Mouse (Mus musculus): ENCODE measurements at regions not wholly inside any gene's neighbourhood (a gene's known extent, or its start where the extent isn't known, plus 50 kb on each side); places are given as distances from the start of the nearest gene placed in this dataset.
"Not testable (repeated sequence)": the region's sequence is repeated elsewhere in the genome, so short reads cannot be mapped to it uniquely, and the experiment has no call there.

GRCm38 (mm10) chr9:88238346-88238745, 88.7 kb upstream of the Nt5e start:
- DNase-seq, result no peak

GRCm38 (mm10) chr9:88240740-88241139, 86.3 kb upstream of the Nt5e start:
- DNase-seq, result no peak

- peak; percentile 96 for DNase-seq
These were observed 85.6 kb upstream of the Nt5e start for GRCm38 (mm10) chr9:88241203-88241995.

GRCm38 (mm10) chr9:88242530-88242929, 84.5 kb upstream of the Nt5e start:
- DNase-seq, result no peak

GRCm38 (mm10) chr9:88244492-88244891, 82.5 kb upstream of the Nt5e start:
- no peak for DNase-seq

GRCm38 (mm10) chr9:88255948-88256347, 71.0 kb upstream of the Nt5e start:
- no peak for DNase-seq

GRCm38 (mm10) chr9:88259627-88260026, 67.4 kb upstream of the Nt5e start:
- no peak for DNase-seq

- no peak for DNase-seq
These were observed 66.8 kb upstream of the Nt5e start for GRCm38 (mm10) chr9:88260072-88260635.

GRCm38 (mm10) chr9:88262461-88262860, 64.5 kb upstream of the Nt5e start:
- peak; percentile 55 for DNase-seq

GRCm38 (mm10) chr9:88266346-88266745, 60.7 kb upstream of the Nt5e start:
- not testable (repeated sequence) for DNase-seq

- DNase-seq, result peak; percentile 74
These were observed 58.2 kb upstream of the Nt5e start for GRCm38 (mm10) chr9:88268811-88269210.

GRCm38 (mm10) chr9:88269216-88269615, 57.8 kb upstream of the Nt5e start:
- peak; percentile 53 for DNase-seq

- DNase-seq, result peak; percentile 13
These were observed 56.2 kb upstream of the Nt5e start for GRCm38 (mm10) chr9:88270836-88271235.

GRCm38 (mm10) chr9:88273304-88273703, 53.7 kb upstream of the Nt5e start:
- no peak for DNase-seq

- DNase-seq, result peak; percentile 52
These were observed 53.0 kb upstream of the Nt5e start for GRCm38 (mm10) chr9:88274040-88274439.

- DNase-seq, result peak; percentile 69
These were observed 52.2 kb upstream of the Nt5e start for GRCm38 (mm10) chr9:88274681-88275336.

- DNase-seq, result no peak
These were observed 50.9 kb upstream of the Nt5e start for GRCm38 (mm10) chr9:88276023-88276568.

- DNase-seq, result no peak
These were observed 50.0 kb upstream of the Nt5e start for GRCm38 (mm10) chr9:88277031-88277430.

Data from kidney, adult 9 months (tissue).